Mouse (Mus musculus): ENCODE measurements around the gene Abcd3.

The Abcd3 gene

DNA sequence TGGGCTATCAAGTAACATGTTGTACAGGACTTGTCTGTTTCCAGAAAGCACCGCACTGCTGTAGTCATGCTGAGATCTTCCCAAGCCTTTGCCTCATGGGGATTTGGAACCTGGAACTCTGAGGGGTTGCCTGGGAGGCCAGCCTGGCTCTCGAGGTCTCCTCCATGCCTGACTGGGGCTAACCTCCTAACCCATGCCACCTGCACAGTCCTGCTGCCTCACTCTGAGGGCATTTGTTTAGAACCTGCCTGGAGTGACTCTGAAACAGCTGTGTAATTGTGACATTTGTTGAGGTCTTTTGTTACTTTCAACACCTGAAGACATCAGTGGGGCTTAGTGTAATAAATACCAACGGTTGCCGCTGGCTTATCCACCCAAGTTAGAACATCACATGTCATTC lies 102.9 kb downstream of the Abcd3 start:
- DNase-seq (ENCODE audit: low spot score in 2 of 2): no peak

DNA sequence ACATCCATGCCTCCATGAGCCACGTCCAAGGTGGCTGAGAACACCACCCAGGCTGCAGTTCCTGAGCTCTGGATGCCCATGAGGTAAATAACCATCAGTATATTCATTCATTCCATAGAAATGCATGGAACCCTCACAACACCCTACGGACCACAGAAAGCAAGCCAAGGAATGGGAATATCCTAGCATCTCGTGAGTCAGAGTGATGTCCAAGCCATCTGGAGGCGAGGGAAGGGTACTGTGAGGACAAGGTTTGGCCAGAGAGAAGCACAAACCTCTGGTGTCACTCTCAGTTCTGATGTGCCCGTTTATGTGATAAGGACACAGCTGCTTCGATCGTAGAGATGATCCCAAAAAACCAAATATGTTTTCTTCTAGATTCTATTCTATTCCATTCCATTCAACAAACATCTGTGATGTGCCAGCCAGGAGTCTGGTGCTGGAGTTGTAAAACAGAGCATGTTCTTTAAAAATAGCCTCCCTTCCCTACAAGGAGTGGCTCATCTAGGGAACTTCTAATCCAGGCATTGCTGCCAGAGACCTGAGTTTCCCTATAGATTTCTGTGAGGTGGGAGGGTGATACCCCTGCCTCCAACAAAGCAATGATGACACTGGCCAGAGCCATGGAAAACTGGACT lies 104.1 kb downstream of the Abcd3 start:
- DNase-seq (ENCODE audit: low spot score in 2 of 2): no peak
